Mouse (Mus musculus) yolk sac, embryonic 10.5 days (tissue): ENCODE measurements around the gene Fam196b.

Experiments used
- DNase-seq: peaks from one replicate; pipeline ENCODE4 v3.0.0-alpha.2; 2017; ENCODE audit warnings: low spot score

Fam196b gene

GRCm38 (mm10) chr11:34332344-34333031, 17.9 kb downstream of the Fam196b start:
- DNase-seq, result no peak

- no peak for DNase-seq
Observed at GRCm38 (mm10) chr11:34337907-34338306, 23.3 kb downstream of the Fam196b start.

GRCm38 (mm10) chr11:34339693-34340092, 25.1 kb downstream of the Fam196b start:
- DNase-seq, result no peak

GRCm38 (mm10) chr11:34343742-34344307, 29.2 kb downstream of the Fam196b start:
- no peak for DNase-seq

GRCm38 (mm10) chr11:34344310-34344709, 29.7 kb downstream of the Fam196b start:
- DNase-seq, result no peak

- no peak for DNase-seq
Observed at GRCm38 (mm10) chr11:34348287-34348918, 33.8 kb downstream of the Fam196b start.

- no peak for DNase-seq
Observed at GRCm38 (mm10) chr11:34349453-34350056, 34.9 kb downstream of the Fam196b start.

- peak; percentile 6 for DNase-seq
Observed at GRCm38 (mm10) chr11:34355406-34355805, 40.8 kb downstream of the Fam196b start.

GRCm38 (mm10) chr11:34356109-34356508, 41.5 kb downstream of the Fam196b start:
- peak; percentile 18 for DNase-seq

- DNase-seq, result no peak
Observed at GRCm38 (mm10) chr11:34372224-34372623, 57.6 kb downstream of the Fam196b start.

GRCm38 (mm10) chr11:34375557-34375956, 60.9 kb downstream of the Fam196b start:
- no peak for DNase-seq

GRCm38 (mm10) chr11:34377649-34378048, 63.0 kb downstream of the Fam196b start:
- no peak for DNase-seq

- DNase-seq, result no peak
Observed at GRCm38 (mm10) chr11:34383501-34383900, 68.9 kb downstream of the Fam196b start.

GRCm38 (mm10) chr11:34384178-34384577, 69.6 kb downstream of the Fam196b start:
- no peak for DNase-seq

- no peak for DNase-seq
Observed at GRCm38 (mm10) chr11:34385001-34385688, 70.5 kb downstream of the Fam196b start.

- DNase-seq, result no peak
Observed at GRCm38 (mm10) chr11:34389261-34390116, 74.9 kb downstream of the Fam196b start.

GRCm38 (mm10) chr11:34392105-34392504, 77.5 kb downstream of the Fam196b start:
- no peak for DNase-seq

GRCm38 (mm10) chr11:34395802-34396201, 81.2 kb downstream of the Fam196b start:
- no peak for DNase-seq

GRCm38 (mm10) chr11:34397661-34398060, 83.0 kb downstream of the Fam196b start:
- no peak for DNase-seq

- DNase-seq, result no peak
Observed at GRCm38 (mm10) chr11:34398555-34398954, 83.9 kb downstream of the Fam196b start.

GRCm38 (mm10) chr11:34401343-34401742, 86.7 kb downstream of the Fam196b start:
- no peak for DNase-seq
